Mouse (Mus musculus): Measurements from ENCODE around the gene Slc6a5. TPM values are rescaled to one million over a fixed set of nuclear protein-coding genes. Genes with fewer than 3 reads are reported as not detected.

Gene Slc6a5
- polyA plus RNA-seq, 2 experiments: 0.01 TPM; not detected in 1

GRCm38 (mm10) chr7:49877307-49877706 lies 32.6 kb upstream of the Slc6a5 start:
- H3K4me3 ChIP-seq (ENCODE audit: insufficient read depth in 1 of 2, low read depth in 2 of 2, low read length in 2 of 2): no peak overlapping the region
- H3K4me1 ChIP-seq (replicated peaks; ENCODE audit: control insufficient read depth in 2 of 2, insufficient read depth in 2 of 2, low read length in 1 of 2): no peaks in the 10 kb centered on the region
- H3K9me3 ChIP-seq (ENCODE audit: control insufficient read depth, low read length): no peaks in the 10 kb centered on the region
- H3K9ac ChIP-seq (replicated peaks): no peak overlapping the region
- WGBS (ENCODE audit: insufficient replicate concordance): 55% methylated on average over 5 of the region's 5 CpGs
- no peaks in the 10 kb centered on the region for H3K36me3 ChIP-seq (replicated peaks; ENCODE audit: control insufficient read depth, insufficient read depth, low read depth)
- DNase-seq (ENCODE audit: low read depth in 3 of 3, low spot score in 3 of 3) (no peak), ATAC-seq (ENCODE audit: insufficient read depth) (no peak)
- H3K27me3 ChIP-seq (ENCODE audit: control insufficient read depth, insufficient read depth, low read length): no peaks in the 10 kb centered on the region
- no peak overlapping the region for H3K4me2 ChIP-seq (ENCODE audit: low read depth)
- TF ChIP-seq EP300 (IDR thresholded peaks at IDR 0.05; ENCODE audit: low read depth) (no peak), CTCF (IDR thresholded peaks at IDR 0.05; ENCODE audit: low read depth) (no peak)
- H3K27ac ChIP-seq: no peak overlapping the region

GRCm38 (mm10) chr7:49879051-49879450 lies 30.9 kb upstream of the Slc6a5 start:
- Histone ChIP-seq H3K4me2 (ENCODE audit: low read depth) (no peak overlapping the region), H3K4me3 (ENCODE audit: insufficient read depth in 1 of 2, low read depth in 2 of 2, low read length in 2 of 2) (no peak overlapping the region), H3K9ac (replicated peaks) (no peak overlapping the region), H3K27ac (no peak overlapping the region), H3K36me3 (replicated peaks; ENCODE audit: control insufficient read depth, insufficient read depth, low read depth) (no peaks in the 10 kb centered on the region), H3K4me1 (replicated peaks; ENCODE audit: control insufficient read depth in 2 of 2, insufficient read depth in 2 of 2, low read length in 1 of 2) (no peaks in the 10 kb centered on the region; a peak in 1 of 4 replicates), H3K9me3 (ENCODE audit: control insufficient read depth, low read length) (no peaks in the 10 kb centered on the region), H3K27me3 (ENCODE audit: control insufficient read depth, insufficient read depth, low read length) (no peaks in the 10 kb centered on the region)
- ATAC-seq (ENCODE audit: insufficient read depth) (no peak), DNase-seq (ENCODE audit: low read depth in 3 of 3, low spot score in 3 of 3) (no peak)
- 65% methylated on average over 13 of the region's 13 CpGs for WGBS (ENCODE audit: insufficient replicate concordance)
- TF ChIP-seq EP300 (IDR thresholded peaks at IDR 0.05; ENCODE audit: low read depth): no peak
- no peak for TF ChIP-seq CTCF (IDR thresholded peaks at IDR 0.05; ENCODE audit: low read depth)

GRCm38 (mm10) chr7:49879998-49880707 lies 29.8 kb upstream of the Slc6a5 start:
- ATAC-seq (ENCODE audit: insufficient read depth): no peak
- TF ChIP-seq EP300 (IDR thresholded peaks at IDR 0.05; ENCODE audit: low read depth): no peak
- TF ChIP-seq CTCF (IDR thresholded peaks at IDR 0.05; ENCODE audit: low read depth): no peak
- no peaks in the 10 kb centered on the region for H3K27me3 ChIP-seq (ENCODE audit: control insufficient read depth, insufficient read depth, low read length)

GRCm38 (mm10) chr7:49882288-49882687 lies 27.7 kb upstream of the Slc6a5 start:
- H3K27me3 ChIP-seq (ENCODE audit: control insufficient read depth, insufficient read depth, low read length): no peaks in the 10 kb centered on the region
- no peaks in the 10 kb centered on the region for H3K36me3 ChIP-seq (replicated peaks; ENCODE audit: control insufficient read depth, insufficient read depth, low read depth)
- no peak overlapping the region for H3K27ac ChIP-seq
- DNase-seq (ENCODE audit: low read depth in 3 of 3, low spot score in 3 of 3) (no peak), ATAC-seq (ENCODE audit: insufficient read depth) (no peak)
- no peaks in the 10 kb centered on the region for H3K9me3 ChIP-seq (ENCODE audit: control insufficient read depth, low read length)
- no peaks in the 10 kb centered on the region; a peak in 1 of 4 replicates for H3K4me1 ChIP-seq (replicated peaks; ENCODE audit: control insufficient read depth in 2 of 2, insufficient read depth in 2 of 2, low read length in 1 of 2)
- WGBS (ENCODE audit: insufficient replicate concordance): 20% methylated on average over 4 of the region's 4 CpGs
- no peak overlapping the region for H3K9ac ChIP-seq (replicated peaks)
- TF ChIP-seq EP300 (IDR thresholded peaks at IDR 0.05; ENCODE audit: low read depth) (no peak), CTCF (IDR thresholded peaks at IDR 0.05; ENCODE audit: low read depth) (no peak)
- no peak overlapping the region for H3K4me2 ChIP-seq (ENCODE audit: low read depth)
- H3K4me3 ChIP-seq (ENCODE audit: insufficient read depth in 1 of 2, low read depth in 2 of 2, low read length in 2 of 2): no peak overlapping the region

More at GRCm38 (mm10) chr7:49879998-49880707, 29.8 kb upstream of the Slc6a5 start:
- 53% methylated on average over 8 of the region's 8 CpGs for WGBS (ENCODE audit: insufficient replicate concordance)
- Histone ChIP-seq H3K9me3 (ENCODE audit: control insufficient read depth, low read length) (no peaks in the 10 kb centered on the region), H3K27ac (no peak overlapping the region), H3K4me1 (replicated peaks; ENCODE audit: control insufficient read depth in 2 of 2, insufficient read depth in 2 of 2, low read length in 1 of 2) (no peaks in the 10 kb centered on the region; a peak in 1 of 4 replicates), H3K4me3 (ENCODE audit: insufficient read depth in 1 of 2, low read depth in 2 of 2, low read length in 2 of 2) (no peak overlapping the region), H3K9ac (replicated peaks) (no peak overlapping the region), H3K4me2 (ENCODE audit: low read depth) (no peak overlapping the region), H3K36me3 (replicated peaks; ENCODE audit: control insufficient read depth, insufficient read depth, low read depth) (no peaks in the 10 kb centered on the region)
- no peak for DNase-seq (ENCODE audit: low read depth in 3 of 3, low spot score in 3 of 3)

GRCm38 (mm10) chr7:49882694-49883389 lies 27.1 kb upstream of the Slc6a5 start:
- Histone ChIP-seq H3K36me3 (replicated peaks; ENCODE audit: control insufficient read depth, insufficient read depth, low read depth) (no peaks in the 10 kb centered on the region), H3K27ac (no peak overlapping the region), H3K4me1 (replicated peaks; ENCODE audit: control insufficient read depth in 2 of 2, insufficient read depth in 2 of 2, low read length in 1 of 2) (no peaks in the 10 kb centered on the region; a peak in 1 of 4 replicates), H3K4me2 (ENCODE audit: low read depth) (no peak overlapping the region), H3K27me3 (ENCODE audit: control insufficient read depth, insufficient read depth, low read length) (no peaks in the 10 kb centered on the region), H3K9me3 (ENCODE audit: control insufficient read depth, low read length) (no peaks in the 10 kb centered on the region), H3K4me3 (ENCODE audit: insufficient read depth in 1 of 2, low read depth in 2 of 2, low read length in 2 of 2) (no peak overlapping the region), H3K9ac (replicated peaks) (no peak overlapping the region)
- TF ChIP-seq CTCF (IDR thresholded peaks at IDR 0.05; ENCODE audit: low read depth) (no peak), EP300 (IDR thresholded peaks at IDR 0.05; ENCODE audit: low read depth) (no peak)
- 27% methylated on average over 16 of the region's 16 CpGs for WGBS (ENCODE audit: insufficient replicate concordance)
- no peak for ATAC-seq (ENCODE audit: insufficient read depth)
- no peak for DNase-seq (ENCODE audit: low read depth in 3 of 3, low spot score in 3 of 3)

Measured in liver, embryonic 14.5 days (tissue).